Mouse (Mus musculus) layer of hippocampus, adult 6 months (tissue): ENCODE measurements around the gene Lce1b. TPM values are rescaled to one million over a fixed set of nuclear protein-coding genes. Genes with fewer than 3 reads are reported as not detected.

Source experiments
- long read RNA-seq, 2 experiments: library from polyadenylated mRNA; unstranded; transcript quantifications; one replicate each; pipeline ENCODE4 v2.0.0; 2019 to 2020
- polyA plus RNA-seq: library from polyadenylated mRNA; unstranded; fragments of <200 nt; fragmentation: Nextera tagmentation; gene quantifications from 2 replicates; pipeline ENCODE4 v1.2.3, GENCODE M21; 2021

Lce1b gene
- polyA plus RNA-seq: not detected in 2 replicates
- long read RNA-seq, experiment 1: 0 reads
- long read RNA-seq, experiment 2: 0 reads

DNA sequence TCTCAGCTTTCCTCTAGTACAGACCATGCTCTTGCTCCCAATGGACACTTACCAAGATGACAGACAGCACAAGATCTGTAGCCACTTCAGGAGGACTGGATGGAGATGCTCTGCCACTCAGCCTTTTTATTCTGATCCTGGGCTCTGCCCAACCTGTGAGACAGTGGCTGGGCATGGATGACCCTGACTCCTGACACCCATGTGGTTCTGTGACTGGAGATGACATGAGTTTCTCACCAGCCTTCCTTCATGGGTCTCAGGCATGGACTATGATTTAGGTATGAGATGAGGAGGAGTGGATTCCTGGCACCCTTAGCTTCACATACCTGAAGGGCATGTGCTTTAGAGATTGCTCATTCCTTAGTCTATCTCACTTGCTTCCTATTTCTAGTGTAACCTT is at the start of gene Lce1b:
Gene Lce1b, minus strand, starts transcription at position 101 of the 400 bp plus-strand sequence.

DNA sequence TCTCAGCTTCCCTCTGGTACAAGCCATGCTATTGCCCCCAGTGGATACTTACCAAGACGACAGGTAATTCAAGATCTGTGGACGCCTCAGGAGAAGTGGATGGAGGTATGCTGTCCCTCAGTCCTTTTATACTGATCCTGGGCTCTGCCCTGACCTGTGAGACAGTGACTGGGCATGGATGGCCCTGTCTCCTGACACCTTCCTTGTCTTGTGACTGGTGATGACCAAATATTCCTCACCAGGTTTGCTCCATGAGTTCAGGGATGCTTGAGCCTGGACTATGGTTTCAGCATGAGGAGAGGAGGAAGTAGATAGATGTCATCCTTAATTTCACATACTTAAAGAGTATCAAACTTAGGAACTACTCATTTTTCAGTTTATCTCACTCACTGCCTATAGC is 30.4 kb upstream of the Lce1b start, which contains the start of gene Lce1d:
Gene Lce1d, minus strand, starts transcription at position 101 of the 400 bp plus-strand sequence.

DNA sequence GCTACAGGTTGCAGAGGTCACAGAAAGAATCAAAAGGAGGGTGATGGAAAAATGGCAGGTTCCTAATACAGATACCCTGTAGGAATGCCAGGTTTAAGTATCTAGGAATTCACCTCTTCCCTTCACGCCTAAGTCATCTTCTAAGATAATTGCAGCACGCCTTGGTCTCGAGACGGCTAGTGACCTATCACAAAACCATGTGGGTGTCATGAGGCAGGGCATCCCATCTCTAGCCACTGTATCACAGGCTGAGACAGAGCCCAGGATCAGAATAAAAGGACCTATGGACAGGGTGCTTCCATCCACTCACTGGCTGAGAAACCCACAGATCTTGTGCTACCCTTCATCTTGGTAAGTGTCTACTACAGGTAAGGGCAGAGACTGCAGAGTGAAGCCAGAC is 22.2 kb upstream of the Lce1b start, which contains the start of gene Lce1c:
Gene Lce1c, plus strand, starts transcription at position 301 of the 400 bp plus-strand sequence.

DNA sequence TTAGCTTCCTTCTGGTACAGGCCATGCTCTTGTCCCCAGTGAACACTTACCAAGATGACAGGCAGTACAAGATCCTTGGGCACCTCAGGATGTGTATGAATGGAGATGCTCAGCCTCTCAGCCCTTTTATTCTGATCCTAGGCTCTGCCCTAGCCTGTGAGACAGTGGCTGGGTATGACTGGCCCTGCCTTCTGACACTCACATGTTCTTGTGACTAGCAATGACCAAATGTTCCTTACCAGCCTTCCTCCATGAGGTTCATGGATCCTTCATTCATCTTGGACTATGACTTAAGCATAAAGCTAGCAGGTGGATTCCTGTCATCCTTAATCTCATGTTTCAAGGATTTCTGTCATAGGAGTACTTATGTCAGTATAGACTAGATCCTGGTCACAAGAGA is 13.5 kb upstream of the Lce1b start, which contains the start of gene Lce1a2:
Gene Lce1a2, minus strand, starts transcription at position 101 of the 400 bp plus-strand sequence.

DNA sequence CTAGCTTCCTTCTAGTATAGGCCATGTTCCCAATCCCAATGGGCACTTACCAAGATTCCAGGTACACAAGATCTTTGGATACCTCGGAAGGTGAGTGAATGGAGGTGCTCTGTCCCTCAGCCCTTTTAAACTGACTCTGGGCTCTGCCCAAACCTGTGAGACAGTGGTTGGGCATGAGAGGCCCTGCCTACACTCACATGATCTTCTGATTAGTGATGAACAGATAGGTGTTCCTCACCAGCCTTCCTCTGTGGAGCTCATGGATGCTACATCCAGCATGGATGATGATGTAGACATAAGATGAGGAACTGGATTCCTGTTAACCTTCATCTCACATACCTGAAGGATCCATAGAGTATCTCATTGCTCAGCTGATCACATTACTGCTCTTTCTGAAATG is 8.5 kb downstream of the Lce1b start, which contains the start of gene Lce1a1:
Gene Lce1a1, minus strand, starts transcription at position 101 of the 400 bp plus-strand sequence.

DNA sequence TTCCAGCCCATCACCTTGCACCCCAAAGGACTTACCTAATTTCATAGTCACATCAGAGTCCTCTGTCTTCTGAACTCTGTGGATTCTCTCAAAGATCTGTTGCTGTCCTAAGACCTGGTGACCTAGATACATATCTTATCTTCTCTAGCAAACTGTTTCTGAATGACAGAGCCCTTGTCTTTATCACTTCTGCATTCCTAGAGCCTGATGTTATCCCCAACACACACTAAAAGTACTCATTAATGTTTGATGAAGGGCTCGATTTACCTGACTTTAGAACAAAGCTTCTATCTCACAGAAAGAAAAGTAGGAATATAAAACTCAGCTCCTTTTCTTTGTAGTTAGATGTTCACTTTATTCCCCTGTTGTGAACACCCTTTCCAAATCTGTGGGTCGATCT is 35.2 kb downstream of the Lce1b start, which contains the start of gene Lce6a:
Gene Lce6a, minus strand, starts transcription at position 101 of the 400 bp plus-strand sequence.

DNA sequence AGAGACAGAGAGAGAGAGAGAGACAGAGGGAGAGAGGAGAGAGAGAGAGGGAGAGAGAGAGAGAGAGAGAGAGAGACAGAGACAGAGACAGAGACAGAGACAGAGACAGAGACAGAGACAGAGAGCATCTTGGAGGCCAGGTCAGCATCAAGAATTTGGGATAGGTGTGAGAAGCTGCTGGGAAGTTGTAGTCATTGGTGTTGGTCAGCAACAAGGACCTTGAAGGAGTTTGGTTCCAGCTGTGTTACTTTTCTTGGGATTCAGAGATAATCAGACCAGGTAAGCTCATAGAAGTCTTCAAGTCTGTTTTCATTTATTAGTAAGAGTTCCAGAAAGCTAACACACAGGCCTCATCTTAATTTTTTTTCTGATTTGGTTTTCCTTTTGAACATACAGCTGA is 49.3 kb downstream of the Lce1b start, which contains the start of gene 2210017I01Rik:
Gene 2210017I01Rik, minus strand, starts transcription at position 101 of the 400 bp plus-strand sequence.

Other genes with a start within 250 kb of the Lce1b start
- not detected in 2 replicates for gene Sprr2i, start 248.9 kb downstream of the Lce1b start, polyA plus RNA-seq
- gene Sprr2j-ps, start 238.8 kb downstream of the Lce1b start, polyA plus RNA-seq: not detected in 2 replicates
- gene Gm9774, start 227.5 kb downstream of the Lce1b start, polyA plus RNA-seq: 2.0 and 2.1 TPM in 2 replicates
- not detected in 2 replicates for gene Sprr2k, start 224.3 kb downstream of the Lce1b start, polyA plus RNA-seq
- not detected in 2 replicates for gene Sprr1b, start 218.1 kb downstream of the Lce1b start, polyA plus RNA-seq
- not detected in 2 replicates for gene Sprr3, start 198.2 kb downstream of the Lce1b start, polyA plus RNA-seq
- gene Sprr1a, start 171.0 kb downstream of the Lce1b start, polyA plus RNA-seq: not detected in 2 replicates
- not detected in 2 replicates for gene Sprr4, start 156.4 kb downstream of the Lce1b start, polyA plus RNA-seq
- gene 2310046K23Rik, start 122.4 kb downstream of the Lce1b start, polyA plus RNA-seq: not detected in 2 replicates
- not detected in 2 replicates for gene Ivl, start 83.2 kb downstream of the Lce1b start, polyA plus RNA-seq
- not detected in 2 replicates for gene Smcp, start 67.9 kb downstream of the Lce1b start, polyA plus RNA-seq
- gene 2210017I01Rik, start 49.4 kb downstream of the Lce1b start, polyA plus RNA-seq: not detected in 2 replicates
- not detected in 2 replicates for gene Lce6a, start 35.3 kb downstream of the Lce1b start, polyA plus RNA-seq
- gene Lce1a1, start 8.6 kb downstream of the Lce1b start, polyA plus RNA-seq: not detected in 2 replicates
- not detected in 2 replicates for gene Lce1a2, start 13.4 kb upstream of the Lce1b start, polyA plus RNA-seq
- gene Lce1c, start 22.3 kb upstream of the Lce1b start, polyA plus RNA-seq: not detected in 2 replicates
- gene Lce1d, start 30.3 kb upstream of the Lce1b start, polyA plus RNA-seq: not detected in 2 replicates
- gene Lce1e, start 52.1 kb upstream of the Lce1b start, polyA plus RNA-seq: not detected in 2 replicates
- not detected in 2 replicates for gene Lce1f, start 63.4 kb upstream of the Lce1b start, polyA plus RNA-seq
- not detected in 2 replicates for gene Gm38119, start 82.2 kb upstream of the Lce1b start, polyA plus RNA-seq
- not detected in 2 replicates for gene Lce1g, start 95.4 kb upstream of the Lce1b start, polyA plus RNA-seq
- not detected in 2 replicates for gene Lce1h, start 108.1 kb upstream of the Lce1b start, polyA plus RNA-seq
- not detected in 2 replicates for gene Lce1i, start 122.0 kb upstream of the Lce1b start, polyA plus RNA-seq
- gene Lce1j, start 133.6 kb upstream of the Lce1b start, polyA plus RNA-seq: not detected in 2 replicates
- gene Lce1k, start 151.0 kb upstream of the Lce1b start, polyA plus RNA-seq: not detected in 2 replicates
- gene Kprp, start 170.3 kb upstream of the Lce1b start, polyA plus RNA-seq: not detected in 2 replicates
- not detected in 2 replicates for gene Lce1l, start 194.4 kb upstream of the Lce1b start, polyA plus RNA-seq
- not detected in 2 replicates for gene 2310050C09Rik, start 213.3 kb upstream of the Lce1b start, polyA plus RNA-seq